Comparison of ENCODE assay signal across 33 mouse cellular contexts in genomic region chr2:30087310-30087709, GRCm38 (mm10). TPM values are rescaled to one million over a fixed set of nuclear protein-coding genes. Genes with fewer than 3 reads are reported as not detected.
DNase-seq lines count a peak whose midpoint lies in the region; ATAC-seq and TF ChIP-seq lines count a peak whose summit lies in the region.
"Had no signal": no experiment of that assay in that cellular context is flagged by ENCODE, and none has a peak within 500 bp of the region (broad histone marks: within the 10 kb centered on the region; RNA-seq: fewer than 3 reads in every experiment).

No protein-coding gene starts in this region.

- DNase-seq in 416B (ENCODE audit: low read depth) = peak; percentile 40
- DNase-seq in ZHBTc4 (ENCODE audit: low read depth, low spot score) = peak; percentile 56
- no peak for DNase-seq in testis, postnatal 14 days (ENCODE audit: low spot score)
- no peak for DNase-seq in urinary bladder, postnatal 4 days (ENCODE audit: low spot score in 2 of 2)
- DNase-seq: adrenal gland, adult 8-10 months; cerebellum, adult 2 months; cerebellum, postnatal 14 days; forebrain, postnatal 0 days; gastrocnemius, postnatal 10 days; heart, postnatal 14 days; kidney, postnatal 14 days; lung, adult 2 months; lung, postnatal 10 days; midbrain, embryonic 14.5 days; retina, postnatal 1 day; right cerebral cortex, postnatal 25 days; thymus, adult 18-20 months; thymus, postnatal 36 days had no signal

- H3K27me3 ChIP-seq in intestine, postnatal 0 days (replicated peaks; ENCODE audit: control insufficient read depth, insufficient read depth, low read length) = no peaks in the 10 kb centered on the region
- H3K27me3 ChIP-seq in intestine, embryonic 15.5 days (replicated peaks) = no peaks in the 10 kb centered on the region
- H3K27me3 ChIP-seq in ES-Bruce4 (ENCODE audit: control insufficient read depth, insufficient read depth, low read length, poor library complexity, severe bottlenecking) = no peaks in the 10 kb centered on the region
- H3K27me3 ChIP-seq: embryonic facial prominence, embryonic 15.5 days; forebrain, embryonic 12.5 days; limb, embryonic 12.5 days; liver, embryonic 12.5 days; neural tube, embryonic 15.5 days; stomach, embryonic 15.5 days had no signal

- H3K9ac ChIP-seq in intestine, postnatal 0 days (ENCODE audit: low read depth, low read length) = no peak overlapping the region
- no peak overlapping the region for H3K9ac ChIP-seq in intestine, embryonic 15.5 days
- no peak overlapping the region for H3K9ac ChIP-seq in ES-Bruce4 (ENCODE audit: low read depth, poor library complexity, severe bottlenecking)
- H3K9ac ChIP-seq: embryonic facial prominence, embryonic 15.5 days; forebrain, embryonic 12.5 days; forebrain, postnatal 0 days; limb, embryonic 12.5 days; liver, embryonic 12.5 days; neural tube, embryonic 15.5 days; stomach, embryonic 15.5 days had no signal

- H3K4me2 ChIP-seq in intestine, postnatal 0 days (replicated peaks; ENCODE audit: low read depth) = no peak overlapping the region
- H3K4me2 ChIP-seq in intestine, embryonic 15.5 days (replicated peaks) = no peak overlapping the region
- H3K4me2 ChIP-seq: embryonic facial prominence, embryonic 15.5 days; forebrain, embryonic 12.5 days; limb, embryonic 12.5 days; liver, embryonic 12.5 days; neural tube, embryonic 15.5 days; stomach, embryonic 15.5 days had no signal

- ATAC-seq in intestine, postnatal 0 days = no peak
- ATAC-seq in intestine, embryonic 15.5 days = no peak
- ATAC-seq in megakaryocyte-erythroid progenitor cell, adult 5-6 weeks (replicated peaks; ENCODE audit: low FRiP score, low TSS enrichment, poor library complexity, severe bottlenecking) = no peak
- ATAC-seq: CD4-positive, CD25-positive, alpha-beta regulatory T cell, adult 4 months; forebrain, postnatal 0 days; hindbrain, embryonic 16.5 days; liver, embryonic 12.5 days had no signal

- H3K36me3 ChIP-seq in intestine, postnatal 0 days (ENCODE audit: control insufficient read depth, insufficient read depth) = peaks cover 28% of the 10 kb centered on the region
- H3K36me3 ChIP-seq in intestine, embryonic 15.5 days = 0 out of 2 replicates have a peak, but pooled peaks cover 13% of the 10 kb centered on the region
- peaks cover 14% of the 10 kb centered on the region for H3K36me3 ChIP-seq in ES-Bruce4 (ENCODE audit: control insufficient read depth, insufficient read depth, low read length, poor library complexity, severe bottlenecking)
- H3K36me3 ChIP-seq: neural tube, embryonic 15.5 days had no signal

- no peak for TF ChIP-seq EP300 in ES-Bruce4 (IDR thresholded peaks at IDR 0.05; ENCODE audit: insufficient read depth, low read depth, low read length)

- WGBS in intestine, postnatal 0 days = 91% methylated on average over 4 of the region's 4 CpGs
- WGBS in intestine, embryonic 15.5 days = 89% methylated on average over 4 of the region's 4 CpGs

- H3K9me3 ChIP-seq in intestine, postnatal 0 days (ENCODE audit: control insufficient read depth) = no peaks in the 10 kb centered on the region
- no peaks in the 10 kb centered on the region for H3K9me3 ChIP-seq in intestine, embryonic 15.5 days
- H3K9me3 ChIP-seq in ES-Bruce4 (replicated peaks; ENCODE audit: control insufficient read depth, insufficient read depth, low read length, poor library complexity, severe bottlenecking) = no peaks in the 10 kb centered on the region
- H3K9me3 ChIP-seq: embryonic facial prominence, embryonic 10.5 days; embryonic facial prominence, embryonic 15.5 days; forebrain, embryonic 12.5 days; limb, embryonic 12.5 days; liver, embryonic 12.5 days; neural tube, embryonic 15.5 days; stomach, embryonic 15.5 days had no signal

- H3K27ac ChIP-seq in intestine, postnatal 0 days (ENCODE audit: low read depth, low read length) = no peak overlapping the region
- H3K27ac ChIP-seq in intestine, embryonic 15.5 days = no peak overlapping the region
- H3K27ac ChIP-seq in ES-Bruce4 (ENCODE audit: insufficient read depth, low read length) = no peak overlapping the region; the same call in 1 of the 2 replicates
- H3K27ac ChIP-seq: embryonic facial prominence, embryonic 10.5 days; embryonic facial prominence, embryonic 15.5 days; forebrain, embryonic 12.5 days; left cerebral cortex, adult 2 months; limb, embryonic 12.5 days; liver, embryonic 12.5 days; neural tube, embryonic 15.5 days; stomach, embryonic 15.5 days had no signal

- peak; percentile 39; the same call in 1 of the 2 replicates for TF ChIP-seq CTCF in intestine, postnatal 0 days (IDR thresholded peaks at IDR 0.05; ENCODE audit: low read depth)
- TF ChIP-seq CTCF in ES-Bruce4 (IDR thresholded peaks at IDR 0.05; ENCODE audit: low read depth, low read length) = peak; percentile 31

- H3K4me3 ChIP-seq in intestine, postnatal 0 days (ENCODE audit: low read depth, low read length) = no peak overlapping the region
- no peak overlapping the region for H3K4me3 ChIP-seq in intestine, embryonic 15.5 days (replicated peaks)
- no peak overlapping the region for H3K4me3 ChIP-seq in ES-Bruce4 (ENCODE audit: low read depth, low read length)
- H3K4me3 ChIP-seq: embryonic facial prominence, embryonic 10.5 days; embryonic facial prominence, embryonic 15.5 days; forebrain, embryonic 12.5 days; left cerebral cortex, adult 2 months; limb, embryonic 12.5 days; liver, embryonic 12.5 days; neural tube, embryonic 15.5 days; stomach, embryonic 15.5 days had no signal

- H3K4me1 ChIP-seq in intestine, postnatal 0 days (replicated peaks; ENCODE audit: control insufficient read depth, insufficient read depth, low read length) = no peaks in the 10 kb centered on the region
- peaks cover 10% of the 10 kb centered on the region; the same call in 1 of the 2 replicates for H3K4me1 ChIP-seq in intestine, embryonic 15.5 days (replicated peaks)
- H3K4me1 ChIP-seq in ES-Bruce4 (ENCODE audit: control insufficient read depth, insufficient read depth, low read length) = no peaks in the 10 kb centered on the region
- H3K4me1 ChIP-seq: stomach, embryonic 15.5 days had no signal

- no peak for TF ChIP-seq POLR2A in ES-Bruce4 (IDR thresholded peaks at IDR 0.05; ENCODE audit: insufficient read depth, low read length)

RNA-seq across cellular contexts. Expression of gene Zdhhc12, which starts 6.1 kb away (rescaled TPM):
- polyA plus RNA-seq in intestine, postnatal 0 days (2015; fragmentation: Nextera tagmentation; extraction: Ambion mirVana) = 90.9 and 91.3 TPM in 2 replicates
- polyA plus RNA-seq in intestine, embryonic 15.5 days (2015; fragmentation: Nextera tagmentation; extraction: Ambion mirVana) = 59.8 and 70.4 TPM in 2 replicates
- polyA plus RNA-seq in ES-Bruce4 (2011; ENCODE audit: insufficient read depth, insufficient read length, low read depth, missing spikeins) = 39.0 and 41.2 TPM in 2 replicates
- 9.6 and 25.4 TPM in 2 replicates for total RNA-seq in megakaryocyte-erythroid progenitor cell, adult 5-6 weeks (2014; fragmentation: Nextera tagmentation)
- 2.9 and 6.5 TPM in 2 replicates for total RNA-seq in megakaryocyte-erythroid progenitor cell, adult 5-6 weeks (2017)

RNA-seq across cellular contexts. Expression of gene Pkn3, which starts 9.8 kb away (rescaled TPM):
- polyA plus RNA-seq in intestine, postnatal 0 days (2015; fragmentation: Nextera tagmentation; extraction: Ambion mirVana) = 2.8 and 3.4 TPM in 2 replicates
- 10.6 and 11.1 TPM in 2 replicates for polyA plus RNA-seq in intestine, embryonic 15.5 days (2015; fragmentation: Nextera tagmentation; extraction: Ambion mirVana)
- 15.2 and 17.2 TPM in 2 replicates for polyA plus RNA-seq in ES-Bruce4 (2011; ENCODE audit: insufficient read depth, insufficient read length, low read depth, missing spikeins)
- 6.9 and 11.7 TPM in 2 replicates for total RNA-seq in megakaryocyte-erythroid progenitor cell, adult 5-6 weeks (2014; fragmentation: Nextera tagmentation)
- total RNA-seq in megakaryocyte-erythroid progenitor cell, adult 5-6 weeks (2017) = 2.4 and 3.9 TPM in 2 replicates

RNA-seq across cellular contexts. Expression of gene Set, which starts 30.1 kb away (rescaled TPM):
- 174 and 180 TPM in 2 replicates for polyA plus RNA-seq in intestine, postnatal 0 days (2015; fragmentation: Nextera tagmentation; extraction: Ambion mirVana)
- 437 and 494 TPM in 2 replicates for polyA plus RNA-seq in intestine, embryonic 15.5 days (2015; fragmentation: Nextera tagmentation; extraction: Ambion mirVana)
- 1,058 and 1,233 TPM in 2 replicates for polyA plus RNA-seq in ES-Bruce4 (2011; ENCODE audit: insufficient read depth, insufficient read length, low read depth, missing spikeins)
- 403 and 560 TPM in 2 replicates for total RNA-seq in megakaryocyte-erythroid progenitor cell, adult 5-6 weeks (2014; fragmentation: Nextera tagmentation)
- total RNA-seq in megakaryocyte-erythroid progenitor cell, adult 5-6 weeks (2017) = 1,507 and 2,355 TPM in 2 replicates

RNA-seq across cellular contexts. Expression of gene Zer1, which starts 37.1 kb away (rescaled TPM):
- polyA plus RNA-seq in intestine, postnatal 0 days (2015; fragmentation: Nextera tagmentation; extraction: Ambion mirVana) = 2.6 and 2.8 TPM in 2 replicates
- polyA plus RNA-seq in intestine, embryonic 15.5 days (2015; fragmentation: Nextera tagmentation; extraction: Ambion mirVana) = 5.0 and 5.6 TPM in 2 replicates
- 33.8 and 35.1 TPM in 2 replicates for polyA plus RNA-seq in ES-Bruce4 (2011; ENCODE audit: insufficient read depth, insufficient read length, low read depth, missing spikeins)
- total RNA-seq in megakaryocyte-erythroid progenitor cell, adult 5-6 weeks (2014; fragmentation: Nextera tagmentation) = 33.7 and 37.8 TPM in 2 replicates
- 7.5 and 8.3 TPM in 2 replicates for total RNA-seq in megakaryocyte-erythroid progenitor cell, adult 5-6 weeks (2017)

RNA-seq across cellular contexts. Expression of gene Wdr34, which starts 38.6 kb away (rescaled TPM):
- 4.9 and 5.9 TPM in 2 replicates for polyA plus RNA-seq in intestine, postnatal 0 days (2015; fragmentation: Nextera tagmentation; extraction: Ambion mirVana)
- 20.9 and 24.7 TPM in 2 replicates for polyA plus RNA-seq in intestine, embryonic 15.5 days (2015; fragmentation: Nextera tagmentation; extraction: Ambion mirVana)
- polyA plus RNA-seq in ES-Bruce4 (2011; ENCODE audit: insufficient read depth, insufficient read length, low read depth, missing spikeins) = 20.6 and 22.2 TPM in 2 replicates
- total RNA-seq in megakaryocyte-erythroid progenitor cell, adult 5-6 weeks (2014; fragmentation: Nextera tagmentation) = 18.8 and 31.6 TPM in 2 replicates
- 8.5 and 14.7 TPM in 2 replicates for total RNA-seq in megakaryocyte-erythroid progenitor cell, adult 5-6 weeks (2017)
- total RNA-seq: monocyte, adult 5-6 weeks had no signal

Comparison
In these comparisons a context has a peak if more than half of its experiments do, and no peak if none do; other contexts are left out.
1. DNase-seq: peak in 416B (single experiment) and ZHBTc4 (single experiment); none in testis, postnatal 14 days (single experiment) and urinary bladder, postnatal 4 days (0 of 2).